Mouse (Mus musculus) hindbrain, embryonic 16.5 days (tissue): ENCODE results near the gene Shf. TPM values are rescaled to one million over a fixed set of nuclear protein-coding genes. Genes with fewer than 3 reads are reported as not detected.
"Not testable (repeated sequence)": the region's sequence is repeated elsewhere in the genome, so short reads cannot be mapped to it uniquely, and the experiment has no call there.

Experiments used
- ATAC-seq: fragments of 200-750 bp; cut with Nextera tagmentation; 2 replicates; pipeline ENCODE4 v1.8.0; 2017; ENCODE audit warnings: moderate TSS enrichment, moderate library complexity
- H3K27ac ChIP-seq: fragments of 300-500 bp; sonication (generic); 2 replicates; pipeline ENCODE4 v1.5.1; 2014; ENCODE audit warnings: low read depth, mild to moderate bottlenecking, control low read depth, low read length, moderate library complexity
- H3K27me3 ChIP-seq: fragments of 300-500 bp; sonication (generic); replicated peaks from 2 replicates; pipeline ENCODE4 v1.6.1; 2014; ENCODE audit warnings: low read length; ENCODE audit not compliant: control insufficient read depth, insufficient read depth
- H3K36me3 ChIP-seq: fragments of 300-500 bp; sonication (generic); 2 replicates; pipeline ENCODE4 v1.6.1; 2014; ENCODE audit warnings: mild to moderate bottlenecking, low read length, moderate library complexity, mixed read lengths; ENCODE audit not compliant: control insufficient read depth, insufficient read depth
- H3K4me1 ChIP-seq: fragments of 300-500 bp; sonication (generic); 2 replicates; pipeline ENCODE4 v1.6.1; 2014; ENCODE audit warnings: low read depth, low read length; ENCODE audit not compliant: control insufficient read depth, insufficient read depth
- H3K4me2 ChIP-seq: fragments of 300-500 bp; sonication (generic); 2 replicates; pipeline ENCODE4 v1.6.1; 2014; ENCODE audit warnings: mild to moderate bottlenecking, low read length, control low read depth, moderate library complexity
- H3K4me3 ChIP-seq: fragments of 300-500 bp; sonication (generic); 2 replicates; pipeline ENCODE4 v1.5.1; 2014; ENCODE audit warnings: mild to moderate bottlenecking, low read length, control low read depth, moderate library complexity
- H3K9ac ChIP-seq: fragments of 300-500 bp; sonication (generic); 2 replicates; pipeline ENCODE4 v1.6.1; 2014; ENCODE audit warnings: low read depth, mild to moderate bottlenecking, control low read depth, low read length, moderate library complexity
- H3K9me3 ChIP-seq: fragments of 300-500 bp; sonication (generic); 2 replicates; pipeline ENCODE4 v1.6.1; 2014; ENCODE audit warnings: mild to moderate bottlenecking, low read length, moderate library complexity; ENCODE audit not compliant: control insufficient read depth
- WGBS: fragments of 180-500 bp; shearing (Covaris S2); extraction: QIAGEN DNeasy Blood & Tissue Kit; methylation state at CpG from one replicate; pipeline ENCODE4 v1.1.7; 2014; 5-methylcytosine and 5-hydroxymethylcytosine counted together
- polyA plus RNA-seq: library from polyadenylated mRNA; unstranded; fragments of >200 nt; fragmentation: Nextera tagmentation; extraction: Ambion mirVana; gene quantifications from 2 replicates; pipeline ENCODE4 v1.2.1, GENCODE M21; 2015

Shf gene
- polyA plus RNA-seq, 1 experiment from 2014 or later = 11.8 TPM

DNA sequence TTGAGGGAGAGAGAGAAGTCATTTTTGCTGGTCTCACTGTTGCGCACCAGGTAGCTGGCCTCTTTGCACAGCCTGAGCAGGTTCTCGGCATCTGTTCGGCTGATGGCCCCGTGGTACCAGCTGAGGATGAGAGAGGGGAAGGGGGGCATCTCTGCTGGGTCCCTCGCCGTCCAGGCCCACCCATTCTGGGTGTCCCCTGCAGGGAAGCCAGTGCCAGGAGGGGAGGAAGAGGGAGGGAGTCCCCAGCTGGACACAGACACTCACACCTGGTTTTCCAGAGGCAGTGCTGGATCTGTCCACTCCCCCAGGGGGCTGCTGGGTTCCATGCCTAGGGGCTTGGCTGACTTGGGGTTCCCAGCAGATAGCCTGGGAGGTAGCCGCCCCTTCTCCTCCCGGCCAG lies 15.2 kb downstream of the Shf start:
- H3K4me2 ChIP-seq = no peak overlapping the region
- WGBS = 65% methylated on average over 8 of the region's 8 CpGs
- no peak for ATAC-seq
- H3K4me1 ChIP-seq = peaks cover 42% of the 10 kb centered on the region
- H3K9ac ChIP-seq = no peak overlapping the region
- H3K4me3 ChIP-seq = no peak overlapping the region
- no peaks in the 10 kb centered on the region for H3K9me3 ChIP-seq
- no peak overlapping the region for H3K27ac ChIP-seq
- H3K27me3 ChIP-seq = no peaks in the 10 kb centered on the region
- H3K36me3 ChIP-seq = peaks cover 5% of the 10 kb centered on the region; the same call in 1 of the 2 replicates

DNA sequence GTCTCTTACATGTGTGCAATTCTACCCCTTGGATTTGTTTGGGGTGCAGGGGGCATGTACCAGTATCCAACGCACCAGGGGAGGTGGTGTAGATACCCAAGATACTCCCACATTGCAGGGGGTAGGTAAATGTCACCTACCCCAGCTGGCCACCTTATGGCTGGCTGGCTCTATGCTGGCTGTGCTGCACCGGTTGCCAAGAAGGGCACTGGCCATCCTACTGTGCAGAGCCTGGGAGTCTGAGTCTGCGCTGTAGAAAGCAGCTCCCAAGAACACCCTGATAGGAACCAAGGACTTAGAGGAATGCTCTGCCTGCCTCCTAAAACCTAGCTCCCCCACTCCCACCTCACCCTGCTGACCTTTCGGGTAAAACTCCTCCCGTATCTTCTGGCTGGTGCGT lies 16.0 kb downstream of the Shf start:
- no peak overlapping the region for H3K9ac ChIP-seq

GRCm38 (mm10) chr2:122351931-122352329 lies 17.0 kb downstream of the Shf start:
- peak; percentile 31 for ATAC-seq
- no peaks in the 10 kb centered on the region for H3K9me3 ChIP-seq
- no peaks in the 10 kb centered on the region for H3K27me3 ChIP-seq
- H3K9ac ChIP-seq = no peak overlapping the region
- no peak overlapping the region for H3K4me2 ChIP-seq
- H3K36me3 ChIP-seq = peaks cover 2% of the 10 kb centered on the region; the same call in 1 of the 2 replicates
- no peak overlapping the region for H3K4me3 ChIP-seq
- H3K4me1 ChIP-seq = peaks cover 50% of the 10 kb centered on the region
- H3K27ac ChIP-seq = peak overlapping the region; percentile 87
- WGBS = 19% methylated on average over 4 of the region's 4 CpGs

More for the DNA sequence above, 16.0 kb downstream of the Shf start:
- H3K4me3 ChIP-seq = no peak overlapping the region
- H3K36me3 ChIP-seq = peaks cover 5% of the 10 kb centered on the region; the same call in 1 of the 2 replicates
- H3K4me1 ChIP-seq = peaks cover 46% of the 10 kb centered on the region
- 74% methylated on average over 6 of the region's 6 CpGs for WGBS
- peak overlapping the region; percentile 51; the same call in 1 of the 2 replicates for H3K27ac ChIP-seq
- H3K4me2 ChIP-seq = no peak overlapping the region
- H3K9me3 ChIP-seq = no peaks in the 10 kb centered on the region
- no peaks in the 10 kb centered on the region for H3K27me3 ChIP-seq
- ATAC-seq = no peak

DNA sequence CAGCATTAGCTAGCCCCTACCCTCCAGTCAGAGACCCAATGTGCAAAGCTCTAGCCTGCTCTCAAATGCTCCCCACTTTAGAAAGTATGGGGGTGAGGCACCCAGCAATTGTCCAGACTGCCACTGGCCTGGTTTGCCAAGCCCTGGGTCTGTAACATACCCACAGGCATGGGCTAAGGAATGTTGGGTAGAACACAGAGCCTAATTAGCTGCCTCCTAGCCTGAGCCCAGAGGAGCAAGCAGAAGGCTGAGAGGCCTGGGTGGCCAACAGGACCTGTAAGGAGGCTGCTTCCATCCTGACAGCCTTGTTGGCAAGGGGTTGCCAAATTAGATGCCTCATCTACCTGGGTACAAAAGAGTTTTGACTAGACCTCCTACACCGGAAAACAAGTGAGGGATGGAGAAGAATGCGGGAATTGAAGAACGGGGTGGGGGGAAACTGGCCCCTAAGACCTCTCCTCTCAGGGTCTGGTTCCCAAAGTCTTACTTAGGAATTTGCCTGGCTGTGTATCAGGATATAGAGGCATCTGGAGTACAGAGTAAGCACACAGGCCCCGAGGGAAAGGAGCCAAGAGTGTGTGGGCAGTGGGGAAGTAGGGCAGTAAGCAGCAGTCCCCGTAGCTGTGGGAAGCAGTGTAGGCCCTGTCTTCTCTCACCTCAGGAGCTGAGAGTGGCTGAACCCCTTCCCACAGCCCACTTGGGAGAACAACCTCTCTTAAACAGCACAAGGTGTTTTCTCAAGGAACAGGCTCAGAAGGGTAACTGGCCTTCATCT lies 17.6 kb downstream of the Shf start:
- Histone ChIP-seq H3K27me3 (no peaks in the 10 kb centered on the region), H3K4me1 (peaks cover 50% of the 10 kb centered on the region), H3K9me3 (no peaks in the 10 kb centered on the region), H3K4me2 (no peak overlapping the region), H3K27ac (peak overlapping the region; percentile 87), H3K36me3 (no peaks in the 10 kb centered on the region; the same call in 1 of the 2 replicates), H3K9ac (no peak overlapping the region), H3K4me3 (no peak overlapping the region)
- no peak for ATAC-seq
- WGBS = 40% methylated on average over 5 of the region's 5 CpGs

- peak; percentile 53 for ATAC-seq
- peak overlapping the region; percentile 83 for H3K9ac ChIP-seq
- H3K36me3 ChIP-seq = no peaks in the 10 kb centered on the region; the same call in 1 of the 2 replicates
- 10% methylated on average over 14 of the region's 14 CpGs for WGBS
- peak overlapping the region; percentile 53 for H3K4me3 ChIP-seq
- H3K4me2 ChIP-seq = peak overlapping the region; percentile 64
- H3K4me1 ChIP-seq = peaks cover 46% of the 10 kb centered on the region
- H3K27me3 ChIP-seq = no peaks in the 10 kb centered on the region; the same call in 1 of the 2 replicates
- no peaks in the 10 kb centered on the region for H3K9me3 ChIP-seq
- H3K27ac ChIP-seq = peak overlapping the region; percentile 96
Observed at GRCm38 (mm10) chr2:122349136-122349785, 19.7 kb downstream of the Shf start.

DNA sequence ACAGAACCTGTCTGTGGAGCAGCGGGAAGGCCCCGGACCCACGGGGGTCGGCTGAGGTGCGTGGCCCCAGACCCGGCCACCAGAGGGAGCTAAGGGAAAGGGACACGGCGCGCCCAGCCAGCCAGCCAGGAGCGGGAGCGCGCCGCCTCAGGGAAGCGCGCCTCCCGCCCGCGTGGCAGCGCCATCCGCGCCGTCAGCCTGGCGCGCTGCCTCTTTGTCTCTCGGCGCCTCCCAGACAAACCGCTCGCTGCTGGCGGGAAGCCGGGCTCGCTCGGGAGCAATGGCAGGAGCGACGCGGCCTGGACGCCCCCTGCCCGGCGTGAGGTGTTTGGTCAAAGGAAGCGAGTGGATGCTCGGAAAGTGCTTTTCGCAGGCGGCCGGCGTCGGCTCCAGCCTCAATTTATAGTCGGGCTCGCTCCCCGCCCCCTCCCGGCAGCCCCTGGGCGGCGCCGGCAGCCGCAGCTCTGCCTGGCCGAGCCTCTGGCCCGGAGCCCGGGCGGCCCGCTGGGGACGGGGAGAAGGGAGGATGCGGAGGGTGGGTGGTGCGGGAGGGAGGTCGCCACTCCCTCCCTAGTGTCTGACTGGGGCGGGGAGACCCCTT lies 20.3 kb downstream of the Shf start:
- H3K4me1 ChIP-seq = peaks cover 41% of the 10 kb centered on the region
- H3K27ac ChIP-seq = peak overlapping the region; percentile 96
- peak overlapping the region; percentile 83 for H3K9ac ChIP-seq
- H3K4me3 ChIP-seq = peak overlapping the region; percentile 53
- peak overlapping the region; percentile 64 for H3K4me2 ChIP-seq
- H3K36me3 ChIP-seq = no peaks in the 10 kb centered on the region; the same call in 1 of the 2 replicates
- H3K27me3 ChIP-seq = no peaks in the 10 kb centered on the region; the same call in 1 of the 2 replicates
- WGBS = under 1% methylated on average over 48 of the region's 63 CpGs
- peak; percentile 80 for ATAC-seq
- no peaks in the 10 kb centered on the region for H3K9me3 ChIP-seq

- Histone ChIP-seq H3K4me3 (no peak overlapping the region), H3K27me3 (no peaks in the 10 kb centered on the region; the same call in 1 of the 2 replicates), H3K9ac (no peak overlapping the region), H3K27ac (no peak overlapping the region), H3K4me2 (no peak overlapping the region), H3K4me1 (peaks cover 36% of the 10 kb centered on the region), H3K9me3 (no peaks in the 10 kb centered on the region), H3K36me3 (no peaks in the 10 kb centered on the region)
- 96% methylated on average over 3 of the region's 3 CpGs for WGBS
- no peak for ATAC-seq
Observed at GRCm38 (mm10) chr2:122347257-122347656, 21.7 kb downstream of the Shf start.

GRCm38 (mm10) chr2:122346164-122346563 lies 22.8 kb downstream of the Shf start:
- H3K36me3 ChIP-seq, ATAC-seq, H3K9ac ChIP-seq, H3K4me2 ChIP-seq, H3K27me3 ChIP-seq, H3K4me3 ChIP-seq, H3K9me3 ChIP-seq, H3K27ac ChIP-seq: not testable (repeated sequence)
- peaks cover 25% of the 10 kb centered on the region for H3K4me1 ChIP-seq
- 77% methylated on average over 6 of the region's 6 CpGs for WGBS
